Mouse (Mus musculus): ENCODE results near the gene C1qc. TPM values are rescaled to one million over a fixed set of nuclear protein-coding genes. Genes with fewer than 3 reads are reported as not detected.

Gene C1qc
- polyA plus RNA-seq, 1 experiment from 2014 or later = 11.9 TPM

DNA sequence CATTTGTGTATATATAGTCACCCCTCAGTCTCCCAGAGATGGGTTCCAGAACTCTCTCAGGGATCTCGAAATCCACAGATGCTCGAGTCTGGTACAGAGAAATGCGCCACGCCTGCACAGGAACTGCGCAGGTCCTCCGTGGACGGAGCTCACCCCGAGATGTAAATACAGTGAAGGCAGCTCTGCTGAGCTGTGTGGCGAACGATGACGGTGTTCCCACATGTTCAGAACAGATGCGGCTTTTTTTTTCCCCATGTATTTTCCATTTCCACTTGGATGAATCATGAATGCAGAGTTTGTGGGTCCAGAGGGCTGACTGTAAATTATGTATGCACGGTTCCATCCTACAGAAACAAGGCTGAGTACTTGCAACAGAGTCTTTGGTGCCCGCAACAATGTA, 17.9 kb downstream of the C1qc start:
- 84% methylated on average over 14 of the region's 14 CpGs for WGBS
- Histone ChIP-seq H3K27me3 (replicated peaks) (peaks cover 70% of the 10 kb centered on the region), H3K9me3 (replicated peaks) (no peaks in the 10 kb centered on the region)

DNA sequence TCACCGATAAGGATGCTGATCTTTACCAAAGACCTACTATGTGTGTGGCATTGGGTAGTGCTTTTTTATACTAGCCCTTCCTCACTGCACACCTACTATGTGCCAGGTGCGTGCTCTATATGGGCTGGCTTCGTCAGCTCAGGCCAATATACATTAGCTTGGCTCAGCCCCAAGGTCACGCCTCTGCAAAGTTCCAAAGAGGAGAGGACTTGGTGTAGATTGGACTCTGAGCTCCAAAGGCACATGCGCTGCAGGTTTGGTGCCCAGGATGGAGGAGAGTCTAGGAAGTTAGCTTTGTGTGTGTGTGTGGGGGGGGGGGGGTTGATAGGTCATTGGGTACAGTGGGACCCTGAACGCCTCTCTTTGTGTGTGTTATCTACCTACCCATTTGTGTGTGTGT, 24.5 kb downstream of the C1qc start:
- Histone ChIP-seq H3K4me1 (replicated peaks) (no peaks in the 10 kb centered on the region), H3K36me3 (no peaks in the 10 kb centered on the region), H3K27ac (ENCODE audit: poor library complexity, severe bottlenecking) (no peak overlapping the region), H3K9me3 (replicated peaks) (no peaks in the 10 kb centered on the region), H3K4me2 (no peak overlapping the region), H3K4me3 (no peak overlapping the region), H3K9ac (no peak overlapping the region), H3K27me3 (replicated peaks) (peaks cover 82% of the 10 kb centered on the region)
- 80% methylated on average over 6 of the region's 6 CpGs for WGBS
- ATAC-seq (ENCODE audit: insufficient number of reproducible peaks, low FRiP score) = no peak

More for the DNA sequence above, 17.9 kb downstream of the C1qc start:
- no peak overlapping the region for H3K4me2 ChIP-seq
- no peak overlapping the region for H3K27ac ChIP-seq (ENCODE audit: poor library complexity, severe bottlenecking)
- no peaks in the 10 kb centered on the region for H3K36me3 ChIP-seq
- ATAC-seq (ENCODE audit: insufficient number of reproducible peaks, low FRiP score) = no peak
- no peak overlapping the region for H3K9ac ChIP-seq
- H3K4me3 ChIP-seq = no peak overlapping the region
- no peaks in the 10 kb centered on the region for H3K4me1 ChIP-seq (replicated peaks)

DNA sequence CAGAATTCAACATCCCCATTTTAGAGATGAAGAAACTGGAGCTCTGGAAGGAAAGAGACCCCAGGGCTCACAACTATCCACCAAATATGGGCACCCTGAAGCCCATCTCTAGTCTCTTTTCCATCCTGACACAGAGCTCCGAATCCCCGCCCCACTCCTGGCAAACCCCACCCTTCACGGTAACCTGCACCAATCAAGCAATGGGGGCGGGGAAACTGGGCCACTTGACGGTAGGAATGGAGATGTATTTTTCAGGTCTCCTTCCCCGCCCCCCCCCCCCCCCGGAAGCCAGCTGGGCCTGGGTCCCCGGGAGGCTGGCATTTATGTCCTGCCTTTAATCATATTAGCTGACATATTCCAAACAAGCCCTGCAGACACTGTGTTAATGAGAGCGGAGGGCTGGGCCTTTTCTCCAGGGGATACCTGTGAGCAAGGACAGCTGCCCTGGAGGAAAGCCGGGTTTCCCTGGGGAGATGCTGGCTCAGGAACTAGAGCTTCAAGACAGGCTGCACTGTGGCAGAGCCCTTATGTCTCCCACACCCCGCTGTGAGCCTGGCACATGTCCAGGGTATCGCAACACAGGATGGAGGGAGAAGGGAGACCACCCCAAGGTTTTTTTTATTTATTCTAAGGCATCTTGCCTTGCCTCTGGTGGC, 25.0 kb downstream of the C1qc start:
- ATAC-seq (ENCODE audit: insufficient number of reproducible peaks, low FRiP score) = no peak
- no peak overlapping the region for H3K27ac ChIP-seq (ENCODE audit: poor library complexity, severe bottlenecking)
- H3K36me3 ChIP-seq = no peaks in the 10 kb centered on the region
- peaks cover 3% of the 10 kb centered on the region; the same call in 1 of the 2 replicates for H3K4me1 ChIP-seq (replicated peaks)
- H3K9ac ChIP-seq = no peak overlapping the region
- H3K4me2 ChIP-seq = no peak overlapping the region
- H3K9me3 ChIP-seq (replicated peaks) = no peaks in the 10 kb centered on the region
- peaks cover 83% of the 10 kb centered on the region for H3K27me3 ChIP-seq (replicated peaks)
- no peak overlapping the region for H3K4me3 ChIP-seq
- WGBS = 13% methylated on average over 12 of the region's 12 CpGs

DNA sequence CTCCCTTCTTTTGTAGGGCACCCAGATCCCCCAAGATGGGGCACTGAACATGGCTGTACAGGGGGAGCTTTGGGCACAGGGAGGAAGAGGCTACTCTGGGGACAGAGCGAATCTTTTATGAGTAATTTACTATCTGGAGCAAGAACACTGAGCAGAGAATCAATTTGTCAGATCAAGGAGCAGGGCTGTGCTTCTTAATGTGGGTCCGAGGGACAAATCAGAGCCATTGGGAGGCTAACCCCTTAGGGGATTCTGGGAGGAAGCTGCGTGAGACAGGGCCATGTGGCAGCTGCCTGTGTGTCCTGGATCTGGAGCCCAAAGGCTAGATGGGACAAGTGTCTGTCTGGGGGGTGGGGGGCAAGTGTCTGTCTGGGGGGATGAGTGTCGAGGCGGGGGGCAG, 27.3 kb downstream of the C1qc start:
- no peaks in the 10 kb centered on the region for H3K36me3 ChIP-seq
- no peak overlapping the region for H3K9ac ChIP-seq
- peaks cover 12% of the 10 kb centered on the region; the same call in 1 of the 2 replicates for H3K4me1 ChIP-seq (replicated peaks)
- no peak overlapping the region for H3K4me2 ChIP-seq
- no peak for ATAC-seq (ENCODE audit: insufficient number of reproducible peaks, low FRiP score)
- H3K9me3 ChIP-seq (replicated peaks) = no peaks in the 10 kb centered on the region
- H3K27ac ChIP-seq (ENCODE audit: poor library complexity, severe bottlenecking) = no peak overlapping the region
- peaks cover 99% of the 10 kb centered on the region for H3K27me3 ChIP-seq (replicated peaks)
- WGBS = 70% methylated on average over 5 of the region's 5 CpGs
- H3K4me3 ChIP-seq = no peak overlapping the region

DNA sequence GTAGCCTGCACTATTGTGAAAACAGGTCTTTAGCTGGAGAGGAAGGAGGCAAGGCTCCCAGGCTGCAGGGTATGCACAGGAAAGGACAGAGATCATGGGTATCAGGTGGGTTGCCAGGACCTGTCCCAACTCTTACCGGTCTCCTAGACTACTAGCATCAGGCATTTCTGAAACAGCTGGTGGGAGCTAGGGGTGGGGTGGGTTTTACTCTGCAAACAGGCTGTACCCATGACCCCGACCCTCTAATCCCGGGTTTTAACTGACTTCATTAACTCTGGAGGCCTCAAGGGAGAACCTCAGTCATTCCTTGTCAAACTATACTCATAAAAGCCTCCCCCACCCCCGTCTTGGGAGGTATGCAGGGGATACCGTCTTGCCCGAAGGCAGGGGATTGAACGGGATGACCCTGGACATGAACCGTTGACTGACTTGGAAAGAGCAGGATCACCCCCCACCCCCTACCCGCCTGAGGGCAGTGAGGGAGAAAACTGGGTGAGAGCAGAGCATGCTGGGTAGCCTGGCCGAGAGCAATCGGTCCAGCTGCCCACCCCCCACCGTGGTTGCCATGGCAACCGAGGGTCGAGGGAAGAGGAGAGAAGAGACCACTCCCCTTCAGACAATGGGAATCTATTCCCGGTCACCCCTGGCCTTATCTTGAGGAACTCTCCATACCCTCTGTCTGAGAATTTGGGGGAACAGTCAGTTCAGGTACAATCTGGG, 28.0 kb downstream of the C1qc start:
- WGBS = 20% methylated on average over 15 of the region's 15 CpGs
- Histone ChIP-seq H3K4me3 (no peak overlapping the region), H3K9ac (no peak overlapping the region), H3K4me2 (no peak overlapping the region), H3K4me1 (replicated peaks) (peaks cover 12% of the 10 kb centered on the region; the same call in 1 of the 2 replicates), H3K27me3 (replicated peaks) (peaks cover 97% of the 10 kb centered on the region), H3K27ac (ENCODE audit: poor library complexity, severe bottlenecking) (no peak overlapping the region), H3K9me3 (replicated peaks) (no peaks in the 10 kb centered on the region), H3K36me3 (no peaks in the 10 kb centered on the region)
- ATAC-seq (ENCODE audit: insufficient number of reproducible peaks, low FRiP score) = no peak

GRCm38 (mm10) chr4:136863517-136863916, 29.3 kb downstream of the C1qc start:
- Histone ChIP-seq H3K9ac (no peak overlapping the region), H3K36me3 (no peaks in the 10 kb centered on the region), H3K4me3 (no peak overlapping the region), H3K4me2 (no peak overlapping the region), H3K27ac (ENCODE audit: poor library complexity, severe bottlenecking) (no peak overlapping the region), H3K27me3 (replicated peaks) (peaks cover 97% of the 10 kb centered on the region), H3K4me1 (replicated peaks) (peaks cover 12% of the 10 kb centered on the region; the same call in 1 of the 2 replicates), H3K9me3 (replicated peaks) (no peaks in the 10 kb centered on the region)
- WGBS = 21% methylated on average over 9 of the region's 9 CpGs
- ATAC-seq (ENCODE audit: insufficient number of reproducible peaks, low FRiP score) = no peak

DNA sequence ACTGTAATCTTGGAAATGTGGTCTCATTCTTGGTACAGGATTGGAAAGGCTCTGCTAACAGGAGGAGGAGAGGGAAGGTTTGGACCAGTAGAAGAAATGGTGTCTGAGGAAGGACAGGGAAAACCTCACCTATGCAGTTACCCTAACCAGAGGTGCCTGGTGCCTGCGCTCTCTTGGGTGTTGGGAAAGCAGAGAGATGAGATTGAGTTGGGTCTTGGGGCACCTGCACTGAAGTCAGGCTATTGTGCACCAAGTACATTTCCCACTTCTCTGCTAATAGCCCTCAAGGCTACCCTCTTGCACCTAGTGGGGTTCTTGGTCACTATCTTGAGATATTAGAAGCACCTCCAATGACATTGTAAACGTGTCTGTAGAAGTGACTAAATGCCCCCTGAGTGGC, 30.5 kb downstream of the C1qc start:
- no peak overlapping the region for H3K4me2 ChIP-seq
- H3K9ac ChIP-seq = no peak overlapping the region

GRCm38 (mm10) chr4:136861806-136862205, 31.1 kb downstream of the C1qc start:
- no peak for ATAC-seq (ENCODE audit: insufficient number of reproducible peaks, low FRiP score)
- H3K4me1 ChIP-seq (replicated peaks) = peaks cover 12% of the 10 kb centered on the region; the same call in 1 of the 2 replicates
- H3K9me3 ChIP-seq (replicated peaks) = no peaks in the 10 kb centered on the region
- H3K27ac ChIP-seq (ENCODE audit: poor library complexity, severe bottlenecking) = no peak overlapping the region
- 10% methylated on average over 17 of the region's 17 CpGs for WGBS
- H3K36me3 ChIP-seq = no peaks in the 10 kb centered on the region
- H3K4me3 ChIP-seq = no peak overlapping the region
- H3K4me2 ChIP-seq = no peak overlapping the region
- H3K9ac ChIP-seq = no peak overlapping the region; the same call in 1 of the 2 replicates
- peaks cover 96% of the 10 kb centered on the region for H3K27me3 ChIP-seq (replicated peaks)

More for the DNA sequence above, 30.5 kb downstream of the C1qc start:
- Histone ChIP-seq H3K36me3 (no peaks in the 10 kb centered on the region), H3K27me3 (replicated peaks) (peaks cover 96% of the 10 kb centered on the region), H3K4me1 (replicated peaks) (peaks cover 12% of the 10 kb centered on the region; the same call in 1 of the 2 replicates), H3K4me3 (no peak overlapping the region), H3K27ac (ENCODE audit: poor library complexity, severe bottlenecking) (no peak overlapping the region), H3K9me3 (replicated peaks) (no peaks in the 10 kb centered on the region)
- 41% methylated on average over 2 of the region's 2 CpGs for WGBS
- no peak for ATAC-seq (ENCODE audit: insufficient number of reproducible peaks, low FRiP score)

- Histone ChIP-seq H3K4me2 (no peak overlapping the region), H3K27me3 (replicated peaks) (peaks cover 96% of the 10 kb centered on the region), H3K9ac (no peak overlapping the region), H3K4me3 (no peak overlapping the region), H3K27ac (ENCODE audit: poor library complexity, severe bottlenecking) (no peak overlapping the region), H3K9me3 (replicated peaks) (no peaks in the 10 kb centered on the region), H3K4me1 (replicated peaks) (peaks cover 12% of the 10 kb centered on the region; the same call in 1 of the 2 replicates), H3K36me3 (no peaks in the 10 kb centered on the region)
- 73% methylated on average over 7 of the region's 7 CpGs for WGBS
- ATAC-seq (ENCODE audit: insufficient number of reproducible peaks, low FRiP score) = no peak
Observed at GRCm38 (mm10) chr4:136860022-136860421, 32.8 kb downstream of the C1qc start.

DNA sequence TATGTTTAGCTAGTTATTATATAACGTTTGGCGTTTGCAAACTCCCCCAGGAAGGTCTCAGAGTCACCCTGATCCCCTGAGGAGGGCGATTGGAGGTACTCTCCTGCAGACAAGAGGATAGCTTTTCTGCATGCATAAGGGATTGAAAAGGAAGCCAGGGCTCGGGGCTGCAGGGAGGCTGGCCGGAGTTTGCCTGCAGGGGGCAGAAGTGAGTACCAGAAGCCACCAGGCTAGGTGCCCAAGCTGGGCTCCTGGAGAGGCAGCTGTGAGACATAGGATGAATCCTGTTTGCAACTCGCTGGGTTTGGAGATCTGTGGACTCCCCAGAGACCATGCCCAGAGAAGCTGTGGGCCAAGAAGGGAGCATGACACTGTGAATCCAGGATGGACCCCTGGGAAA, 37.8 kb downstream of the C1qc start:
- H3K4me3 ChIP-seq = no peak overlapping the region
- WGBS = 30% methylated on average over 6 of the region's 6 CpGs
- H3K9ac ChIP-seq = no peak overlapping the region
- no peaks in the 10 kb centered on the region for H3K36me3 ChIP-seq
- H3K9me3 ChIP-seq (replicated peaks) = no peaks in the 10 kb centered on the region
- H3K4me2 ChIP-seq = no peak overlapping the region
- no peak for ATAC-seq (ENCODE audit: insufficient number of reproducible peaks, low FRiP score)
- no peak overlapping the region for H3K27ac ChIP-seq (ENCODE audit: poor library complexity, severe bottlenecking)
- no peaks in the 10 kb centered on the region for H3K4me1 ChIP-seq (replicated peaks)
- peaks cover 86% of the 10 kb centered on the region for H3K27me3 ChIP-seq (replicated peaks)

DNA sequence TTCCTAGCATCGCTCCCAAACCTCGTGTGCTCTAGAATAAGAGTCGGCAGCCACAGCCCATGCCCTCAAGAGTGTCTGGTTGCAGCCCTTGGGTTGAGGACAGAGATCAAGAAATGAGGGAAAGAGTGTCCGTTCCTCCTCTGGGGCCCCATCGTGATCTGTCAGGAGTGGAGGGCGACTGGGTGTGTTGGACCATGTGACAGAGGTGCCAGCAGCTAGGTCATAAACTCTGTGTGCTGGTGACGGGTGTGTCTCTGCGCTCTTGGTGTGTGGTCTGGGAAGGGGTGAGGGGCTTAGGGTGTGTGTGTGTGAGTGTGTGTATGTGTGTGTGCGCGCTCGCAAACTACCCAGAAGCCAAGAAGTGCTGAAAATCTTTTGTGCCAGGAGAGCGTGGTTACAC, 39.9 kb downstream of the C1qc start:
- Histone ChIP-seq H3K36me3 (no peaks in the 10 kb centered on the region), H3K4me2 (no peak overlapping the region), H3K4me3 (no peak overlapping the region), H3K9me3 (replicated peaks) (no peaks in the 10 kb centered on the region), H3K27me3 (replicated peaks) (peaks cover 77% of the 10 kb centered on the region), H3K4me1 (replicated peaks) (no peaks in the 10 kb centered on the region), H3K27ac (ENCODE audit: poor library complexity, severe bottlenecking) (no peak overlapping the region), H3K9ac (no peak overlapping the region)
- ATAC-seq (ENCODE audit: insufficient number of reproducible peaks, low FRiP score) = no peak
- 76% methylated on average over 12 of the region's 12 CpGs for WGBS

Measured in heart, embryonic 12.5 days (tissue).